Mouse (Mus musculus) midbrain, postnatal 0 days (tissue): ENCODE measurements around the gene Trmt44. TPM values are rescaled to one million over a fixed set of nuclear protein-coding genes. Genes with fewer than 3 reads are reported as not detected.

ENCODE experiments used
- ATAC-seq: fragments of 200-750 bp; cut with Nextera tagmentation; 2 replicates; pipeline ENCODE4 v1.8.0; 2017; ENCODE audit warnings: moderate number of reproducible peaks, mild to moderate bottlenecking, moderate TSS enrichment, moderate library complexity; ENCODE audit not compliant: low FRiP score
- DNase-seq: peaks from one replicate; pipeline ENCODE4 v3.0.0-alpha.2; 2015; ENCODE audit warnings: low spot score
- H3K27ac ChIP-seq: fragments of 300-500 bp; sonication (generic); 2 replicates; pipeline ENCODE4 v1.5.1; 2014; ENCODE audit warnings: low read depth, mild to moderate bottlenecking, low read length, mixed read lengths
- H3K27me3 ChIP-seq: fragments of 300-500 bp; sonication (generic); 2 replicates; pipeline ENCODE4 v1.6.1; 2014; ENCODE audit warnings: low read length, control low read depth, mixed read lengths; ENCODE audit not compliant: insufficient read depth
- H3K36me3 ChIP-seq: fragments of 300-500 bp; sonication (generic); 2 replicates; pipeline ENCODE4 v1.6.1; 2014; ENCODE audit warnings: low read length, control low read depth, mixed read lengths; ENCODE audit not compliant: insufficient read depth
- H3K4me1 ChIP-seq: fragments of 300-500 bp; sonication (generic); 2 replicates; pipeline ENCODE4 v1.6.1; 2014; ENCODE audit warnings: mild to moderate bottlenecking, control low read depth, antibody characterized with exemption, low read length, mixed read lengths; ENCODE audit not compliant: insufficient read depth
- H3K4me2 ChIP-seq: fragments of 300-500 bp; sonication (generic); 2 replicates; pipeline ENCODE4 v1.6.1; 2014; ENCODE audit warnings: low read depth, mild to moderate bottlenecking, low read length, mixed read lengths; ENCODE audit not compliant: poor library complexity, severe bottlenecking
- H3K4me3 ChIP-seq: fragments of 300-500 bp; sonication (generic); 2 replicates; pipeline ENCODE4 v1.5.1; 2014; ENCODE audit warnings: low read depth, mild to moderate bottlenecking, low read length, moderate library complexity
- H3K9ac ChIP-seq: fragments of 300-500 bp; sonication (generic); replicated peaks from 2 replicates; pipeline ENCODE4 v1.6.1; 2014; ENCODE audit warnings: mild to moderate bottlenecking, low read length, moderate library complexity, mixed read lengths; ENCODE audit not compliant: poor library complexity, severe bottlenecking
- H3K9me3 ChIP-seq: fragments of 300-500 bp; sonication (generic); 2 replicates; pipeline ENCODE4 v1.6.1; 2016; ENCODE audit warnings: low read length, control low read depth
- CTCF ChIP-seq: IDR thresholded peaks from 2 replicates; pipeline ENCODE4 v1.5.1; 2016; ENCODE audit warnings: antibody characterized with exemption, mild to moderate bottlenecking
- WGBS: fragments of 180-500 bp; shearing (Covaris S2); extraction: QIAGEN DNeasy Blood & Tissue Kit; methylation state at CpG from one replicate; pipeline ENCODE4 v1.1.7; 2014; 5-methylcytosine and 5-hydroxymethylcytosine counted together
- polyA plus RNA-seq: library from polyadenylated mRNA; unstranded; fragments of >200 nt; fragmentation: Nextera tagmentation; extraction: Ambion mirVana; gene quantifications from 2 replicates; pipeline ENCODE4 v1.2.1, GENCODE M21; 2015
- total RNA-seq: library from RNA; depleted of rRNA; stranded (reverse); fragments of >200 nt; gene quantifications from 2 replicates; pipeline ENCODE4 v1.2.3, GENCODE M21; 2014; rRNA removed

Gene Trmt44
- total and polyA plus RNA-seq, 2 experiments from 2014 or later: 4.9 to 5.8 TPM

- Histone ChIP-seq H3K27ac (no peak overlapping the region), H3K27me3 (no peaks in the 10 kb centered on the region; the same call in 1 of the 2 replicates), H3K4me2 (no peak overlapping the region), H3K36me3 (no peaks in the 10 kb centered on the region), H3K4me3 (no peak overlapping the region), H3K9me3 (no peaks in the 10 kb centered on the region), H3K4me1 (no peaks in the 10 kb centered on the region), H3K9ac (no peak overlapping the region)
- TF ChIP-seq CTCF: no peak
- DNase-seq (no peak), ATAC-seq (no peak)
- 87% methylated on average over 11 of the region's 11 CpGs for WGBS
These were observed 58.1 kb downstream of the Trmt44 start for GRCm38 (mm10) chr5:35516781-35517180.

GRCm38 (mm10) chr5:35510589-35510988, 64.3 kb downstream of the Trmt44 start:
- Histone ChIP-seq H3K4me3 (no peak overlapping the region), H3K9me3 (no peaks in the 10 kb centered on the region), H3K27ac (no peak overlapping the region), H3K4me2 (no peak overlapping the region), H3K27me3 (no peaks in the 10 kb centered on the region; the same call in 1 of the 2 replicates), H3K9ac (no peak overlapping the region), H3K36me3 (no peaks in the 10 kb centered on the region), H3K4me1 (no peaks in the 10 kb centered on the region)
- ATAC-seq (no peak), DNase-seq (peak; percentile 52)
- TF ChIP-seq CTCF: peak; percentile 96
- WGBS: 25% methylated on average over 5 of the region's 5 CpGs

Other genes starting within 250 kb of the Trmt44 start
- not detected in 2 replicates for gene Hmx1, start 186.0 kb downstream of the Trmt44 start, total RNA-seq
- gene Hmx1, start 186.0 kb downstream of the Trmt44 start, polyA plus RNA-seq: not detected in 2 replicates
- gene Cpz, start 49.4 kb downstream of the Trmt44 start, total RNA-seq: 8.9 and 19.2 TPM in 2 replicates
- gene Cpz, start 49.4 kb downstream of the Trmt44 start, polyA plus RNA-seq: 1.7 and 2.3 TPM in 2 replicates
- 27.5 and 29.5 TPM in 2 replicates for gene Acox3, start 8.0 kb upstream of the Trmt44 start, total RNA-seq
- gene Acox3, start 8.0 kb upstream of the Trmt44 start, polyA plus RNA-seq: 13.5 and 15.6 TPM in 2 replicates
- 19.9 and 26.3 TPM in 2 replicates for gene Htra3, start 104.7 kb upstream of the Trmt44 start, total RNA-seq
- 20.9 and 22.0 TPM in 2 replicates for gene Htra3, start 104.7 kb upstream of the Trmt44 start, polyA plus RNA-seq
- gene Sh3tc1, start 164.9 kb upstream of the Trmt44 start, total RNA-seq: 1.9 and 3.6 TPM in 2 replicates
- gene Sh3tc1, start 164.9 kb upstream of the Trmt44 start, polyA plus RNA-seq: 1.8 TPM in 2 replicates
- gene Ablim2, start 182.8 kb upstream of the Trmt44 start, total RNA-seq: 44.9 and 51.4 TPM in 2 replicates
- gene Ablim2, start 182.8 kb upstream of the Trmt44 start, polyA plus RNA-seq: 31.7 and 32.2 TPM in 2 replicates